Mouse (Mus musculus): Measurements from ENCODE around the gene Unc80.
"Not testable (repeated sequence)": the region's sequence is repeated elsewhere in the genome, so short reads cannot be mapped to it uniquely, and the experiment has no call there.

Unc80 gene

DNA sequence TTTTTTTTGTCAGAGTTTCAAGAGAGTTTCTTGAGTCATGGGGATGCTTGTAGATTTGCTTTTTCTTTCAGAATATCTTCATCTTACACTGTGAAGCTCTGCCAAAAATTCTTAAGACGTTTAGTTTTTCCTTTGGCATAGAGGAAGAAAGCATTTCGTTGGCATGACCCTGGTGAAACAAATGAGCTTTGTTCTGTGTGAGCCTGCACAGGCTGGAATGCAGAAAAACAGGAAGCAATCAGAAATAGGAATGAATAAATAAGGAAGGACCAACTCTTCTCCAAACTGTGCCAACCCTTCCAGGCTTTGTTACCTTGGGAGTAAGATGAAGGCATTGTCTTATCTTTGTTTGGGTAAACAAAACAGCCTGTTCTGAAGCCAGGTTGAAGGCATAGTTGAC is 149.0 kb downstream of the Unc80 start:
- DNase-seq (ENCODE audit: low read depth, low spot score): no peak

DNA sequence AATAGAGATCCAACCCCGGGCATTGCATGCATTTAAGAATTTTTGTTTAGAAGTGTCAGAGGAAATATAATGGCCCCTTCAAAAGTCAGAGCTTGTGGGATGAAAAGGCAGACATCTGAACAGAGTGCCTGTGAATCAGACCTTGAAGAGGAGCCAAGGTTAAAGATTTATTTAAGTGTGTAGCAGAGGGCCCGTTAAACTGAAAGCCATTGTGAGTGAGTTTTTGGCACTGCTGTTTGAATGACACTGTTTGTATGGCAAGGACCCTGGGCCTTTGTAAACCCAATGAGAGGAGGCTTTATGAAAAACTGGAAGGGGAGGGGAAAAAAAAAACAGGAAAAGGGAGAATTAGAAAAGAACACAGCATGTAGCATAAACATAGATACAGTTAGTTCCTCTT is 170.0 kb downstream of the Unc80 start:
- DNase-seq (ENCODE audit: low read depth, low spot score): peak; percentile 18

- DNase-seq (ENCODE audit: low read depth, low spot score): no peak
Measured at GRCm38 (mm10) chr1:66646894-66647293, 178.7 kb downstream of the Unc80 start.

GRCm38 (mm10) chr1:66649568-66649967 is 181.4 kb downstream of the Unc80 start:
- no peak for DNase-seq (ENCODE audit: low read depth, low spot score)

DNA sequence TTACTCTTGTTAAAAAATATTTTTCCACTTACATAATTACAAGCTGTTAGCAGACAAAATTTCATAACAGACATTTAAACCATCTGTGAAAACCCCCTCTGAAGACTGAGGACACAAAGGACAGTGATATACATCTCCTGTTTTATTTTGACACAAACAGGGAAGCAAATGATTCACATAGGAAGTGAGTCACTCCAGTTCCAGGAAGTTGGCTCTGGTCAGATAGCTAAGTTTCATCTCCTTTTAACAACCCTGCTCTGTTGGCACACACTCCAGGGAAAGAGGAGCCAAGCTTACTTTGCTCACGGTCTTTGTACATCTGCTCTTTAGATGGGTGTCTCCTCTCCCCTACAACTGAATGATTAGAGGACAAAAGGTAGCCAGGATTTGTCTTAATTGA is 181.8 kb downstream of the Unc80 start:
- no peak for DNase-seq (ENCODE audit: low read depth, low spot score)

- peak; percentile 20 for DNase-seq (ENCODE audit: low read depth, low spot score)
Measured at GRCm38 (mm10) chr1:66655119-66655746, 187.1 kb downstream of the Unc80 start.

DNA sequence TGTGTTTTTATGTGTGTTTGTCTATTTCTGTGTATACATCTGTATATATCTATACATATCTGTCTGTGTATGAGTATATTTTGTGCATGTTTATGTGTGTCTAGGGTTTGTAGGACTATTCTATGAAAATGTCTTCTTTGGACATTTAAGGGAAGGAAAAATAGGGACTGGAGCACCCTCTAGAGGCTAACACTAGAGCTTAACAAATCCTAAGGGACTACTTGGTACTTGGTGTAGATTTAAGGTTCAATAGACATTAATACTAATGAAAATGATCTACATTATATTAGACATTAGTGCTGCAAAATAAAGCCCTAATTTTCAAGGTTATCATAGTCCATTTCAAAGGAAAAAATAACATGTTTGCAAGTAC is 187.6 kb downstream of the Unc80 start:
- peak; percentile 55 for DNase-seq (ENCODE audit: low read depth, low spot score)

DNA sequence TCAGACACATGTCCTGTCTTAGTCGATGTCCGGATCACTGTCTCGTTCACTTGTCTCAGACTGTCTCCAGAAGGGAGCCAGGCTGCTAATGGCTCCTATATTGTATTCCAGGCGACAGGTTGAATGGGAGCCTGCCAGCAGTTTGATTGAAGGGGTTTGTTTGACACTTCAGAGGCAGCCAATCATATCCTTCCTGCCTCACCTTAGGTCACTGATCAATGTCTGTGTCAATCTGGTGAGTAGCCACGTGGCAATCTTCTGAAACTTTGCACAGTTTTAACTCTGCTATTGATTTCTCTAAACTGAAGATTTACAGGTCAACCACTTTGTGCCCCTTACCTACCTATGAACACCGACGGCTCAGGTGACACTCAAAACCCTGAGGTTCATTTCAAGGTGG is 203.3 kb downstream of the Unc80 start:
- DNase-seq (ENCODE audit: low read depth, low spot score): no peak

GRCm38 (mm10) chr1:66672812-66673211 is 204.6 kb downstream of the Unc80 start:
- no peak for DNase-seq (ENCODE audit: low read depth, low spot score)

GRCm38 (mm10) chr1:66677928-66678327 is 209.8 kb downstream of the Unc80 start:
- DNase-seq (ENCODE audit: low read depth, low spot score): no peak

GRCm38 (mm10) chr1:66678662-66679061 is 210.5 kb downstream of the Unc80 start:
- no peak for DNase-seq (ENCODE audit: low read depth, low spot score)

- DNase-seq (ENCODE audit: low read depth, low spot score): no peak
Measured at GRCm38 (mm10) chr1:66682974-66683373, 214.8 kb downstream of the Unc80 start.

DNA sequence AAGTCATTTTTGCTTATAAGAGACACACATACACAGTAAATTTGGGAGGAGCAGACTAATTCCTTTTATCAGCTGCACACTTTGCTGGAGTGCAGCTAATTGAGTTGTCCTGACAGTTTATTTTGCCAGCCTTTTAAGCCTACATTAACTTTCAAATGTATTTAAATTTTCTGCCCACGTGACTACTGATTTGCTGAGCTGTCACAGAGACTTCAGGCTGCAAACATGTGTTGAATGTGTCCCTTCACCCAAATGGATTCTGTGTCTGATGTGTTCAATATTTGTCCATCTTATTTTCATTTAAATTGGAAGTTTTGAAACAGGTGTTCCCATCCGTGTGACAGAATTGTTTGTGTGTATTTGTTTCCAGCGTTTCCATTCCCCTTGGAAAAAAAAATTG is 223.6 kb downstream of the Unc80 start:
- no peak for DNase-seq (ENCODE audit: low read depth, low spot score)

DNA sequence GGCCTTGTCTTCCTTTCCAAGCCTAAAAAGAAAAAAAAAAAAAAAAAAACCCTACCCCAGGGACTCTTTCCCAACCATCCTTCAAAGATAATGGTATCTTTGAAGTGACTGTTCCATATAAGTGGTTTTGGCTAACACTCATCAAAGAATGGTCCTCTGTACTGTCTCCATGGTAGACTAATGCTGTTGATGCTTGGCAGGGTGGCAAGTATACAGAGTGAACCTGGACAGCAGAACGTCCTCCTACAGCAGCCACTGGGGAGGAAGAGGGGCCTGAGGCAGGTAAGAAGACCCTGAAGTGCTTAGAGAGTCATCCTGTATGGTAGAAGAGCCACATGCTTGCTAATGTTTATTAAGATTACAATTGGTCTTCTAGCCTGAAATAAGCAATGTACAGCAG is 224.1 kb downstream of the Unc80 start:
- DNase-seq (ENCODE audit: low read depth, low spot score): no peak

DNA sequence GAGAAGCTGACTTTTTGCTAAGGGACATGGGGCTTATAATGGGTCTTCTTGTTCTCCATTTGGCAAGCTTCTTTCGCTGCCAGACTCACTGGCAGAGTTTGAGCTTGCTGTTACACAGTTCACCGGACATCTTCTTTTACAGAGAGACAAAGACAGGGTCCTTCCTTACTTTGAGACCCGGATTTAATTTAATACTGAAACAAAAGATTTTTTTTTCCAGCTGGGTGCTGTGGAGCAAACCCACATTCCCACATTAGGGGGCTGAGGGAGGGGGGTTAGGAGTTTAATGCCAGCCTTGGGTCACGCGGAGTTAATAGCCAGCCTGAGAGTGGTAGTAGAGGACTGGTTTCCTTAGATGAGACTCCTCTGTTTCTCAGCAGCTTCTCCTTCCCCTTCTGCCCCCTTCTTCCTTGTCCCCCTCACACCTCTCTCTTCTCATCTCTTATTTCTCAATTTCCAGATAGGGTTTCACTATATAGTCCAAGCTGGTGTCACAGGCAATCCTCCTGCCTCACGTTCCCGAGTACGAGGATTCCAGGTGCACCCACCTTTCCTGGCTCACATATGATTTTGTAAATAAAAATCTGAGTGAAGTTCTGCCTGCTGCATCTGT is 224.7 kb downstream of the Unc80 start:
- DNase-seq (ENCODE audit: low read depth, low spot score): no peak

DNA sequence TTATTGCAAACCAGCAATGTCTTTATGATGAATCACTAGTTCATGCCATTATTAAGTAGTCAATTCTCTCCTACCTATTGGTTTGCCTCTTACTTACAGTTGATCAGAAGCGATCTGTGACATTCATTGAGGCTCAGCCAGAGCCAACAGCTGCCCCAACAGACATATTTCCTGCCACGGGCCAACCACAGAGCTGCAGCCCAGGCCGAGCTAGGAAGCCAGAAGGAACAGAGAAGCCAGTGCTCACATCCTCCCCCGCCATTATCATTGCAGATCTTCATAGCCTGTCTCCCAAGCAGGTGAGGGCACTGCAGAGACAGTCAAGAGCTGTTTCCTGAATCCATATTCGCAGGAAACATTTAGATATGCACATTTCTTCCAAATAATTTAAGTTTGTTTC is 226.1 kb downstream of the Unc80 start:
- DNase-seq (ENCODE audit: low read depth, low spot score): no peak

- DNase-seq (ENCODE audit: low read depth, low spot score): no peak
Measured at GRCm38 (mm10) chr1:66695296-66695695, 227.1 kb downstream of the Unc80 start.

DNA sequence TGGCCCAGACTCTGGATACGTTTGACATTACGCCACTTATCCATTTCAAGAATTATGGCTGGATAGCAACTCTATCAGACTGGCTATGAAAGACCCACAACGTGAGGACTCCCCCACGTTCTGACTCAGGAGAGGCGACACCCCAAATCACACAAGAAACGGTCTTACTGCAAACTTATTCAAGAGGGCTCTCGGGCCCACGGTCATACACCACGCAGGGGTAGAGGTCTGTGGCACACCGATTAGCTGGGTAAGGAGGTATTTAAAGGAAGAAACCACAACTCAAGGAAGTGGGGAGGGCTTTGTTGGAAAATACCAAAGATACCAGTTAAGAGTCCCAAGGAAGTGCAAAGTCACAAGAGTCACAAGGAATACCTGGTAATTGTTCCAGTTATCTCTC is 231.5 kb downstream of the Unc80 start:
- not testable (repeated sequence) for DNase-seq (ENCODE audit: low read depth, low spot score)

DNA sequence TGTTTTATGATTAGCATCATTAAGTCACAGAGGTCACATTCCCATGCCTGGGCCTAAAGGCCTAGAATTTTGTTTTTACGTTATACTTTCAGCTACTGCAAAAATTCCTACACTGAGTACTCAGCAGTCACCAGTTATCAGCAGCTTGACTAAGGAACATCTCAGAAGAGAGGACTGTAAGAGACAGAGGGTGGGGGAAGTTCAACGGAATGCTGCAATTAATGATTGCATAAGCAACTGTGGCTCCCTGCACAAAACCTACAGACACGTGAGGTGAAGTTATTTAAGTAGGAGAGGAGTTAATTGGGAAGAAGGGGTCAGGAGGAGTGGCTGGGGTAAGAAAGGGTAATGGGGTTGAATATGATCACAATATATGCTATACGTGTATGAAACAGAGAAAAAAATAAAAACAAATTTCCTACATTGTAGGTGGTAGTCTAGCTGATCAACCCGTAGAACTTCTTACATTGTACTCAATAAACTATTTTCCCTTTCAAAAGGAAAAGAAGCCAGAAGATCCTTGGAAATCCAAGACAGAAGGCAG is 232.1 kb downstream of the Unc80 start:
- DNase-seq (ENCODE audit: low read depth, low spot score): no peak

DNA sequence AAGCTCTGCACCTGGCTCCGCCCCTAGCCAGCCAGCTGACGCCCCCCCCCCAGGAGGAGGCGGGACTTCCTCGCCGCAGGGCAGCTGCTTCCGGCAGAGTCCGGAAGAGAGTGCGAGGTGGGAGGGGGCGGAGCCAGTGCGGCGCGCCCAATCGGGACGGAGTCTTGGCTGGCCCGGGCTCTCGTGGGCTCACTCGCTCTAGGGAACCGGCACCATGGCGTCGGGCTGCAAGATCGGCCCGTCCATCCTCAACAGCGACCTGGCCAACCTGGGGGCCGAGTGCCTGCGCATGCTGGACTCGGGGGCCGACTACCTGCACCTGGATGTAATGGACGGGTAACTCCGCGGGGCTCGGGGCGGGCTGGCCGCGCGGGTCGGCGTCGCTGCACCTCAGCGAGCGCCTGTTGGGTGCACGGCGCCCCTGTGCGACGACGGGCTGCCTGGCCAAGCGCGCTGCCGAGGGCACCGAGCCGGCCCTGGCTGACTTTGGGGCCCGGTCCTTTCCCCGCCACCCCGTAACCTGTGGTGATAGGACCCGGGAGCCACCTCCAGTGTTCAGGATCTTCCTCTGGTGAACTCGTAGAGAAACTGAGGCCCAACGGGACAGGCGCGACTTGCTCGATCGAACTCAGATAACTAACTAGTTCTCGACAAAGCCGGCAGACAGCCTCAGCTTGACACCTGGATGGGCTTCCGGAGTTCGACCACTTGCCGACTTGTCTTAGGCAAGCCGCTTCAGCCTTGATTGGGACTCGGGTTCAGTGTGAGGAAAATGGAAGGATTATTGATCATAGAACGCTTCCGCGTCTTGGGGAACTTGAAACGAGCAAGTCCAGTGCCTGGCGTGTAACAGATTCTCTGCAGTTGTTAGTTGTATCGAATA is 232.8 kb downstream of the Unc80 start, which contains the start of gene Rpe:
TSS of gene Rpe (plus strand) at position 139 of the 883 bp plus-strand sequence.
- DNase-seq (ENCODE audit: low read depth, low spot score): peak; percentile 83

DNA sequence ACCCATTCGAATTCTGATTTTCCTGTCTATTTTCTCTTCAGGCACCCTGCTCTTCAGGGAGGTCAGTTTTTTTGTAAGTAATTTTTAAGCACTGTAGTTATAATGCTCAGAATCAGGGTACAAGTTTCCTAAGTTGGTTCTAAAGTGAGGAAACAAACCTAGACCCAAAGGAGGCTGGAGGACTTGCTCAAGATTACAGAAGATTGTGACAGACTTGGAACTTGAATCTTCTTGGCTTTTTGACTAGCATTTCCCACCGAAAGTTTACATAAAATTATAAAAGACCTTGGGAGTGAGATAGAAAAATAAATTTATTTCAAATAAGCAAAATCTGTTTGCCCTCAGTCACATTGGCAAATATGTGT is 233.4 kb downstream of the Unc80 start:
- no peak for DNase-seq (ENCODE audit: low read depth, low spot score)

DNA sequence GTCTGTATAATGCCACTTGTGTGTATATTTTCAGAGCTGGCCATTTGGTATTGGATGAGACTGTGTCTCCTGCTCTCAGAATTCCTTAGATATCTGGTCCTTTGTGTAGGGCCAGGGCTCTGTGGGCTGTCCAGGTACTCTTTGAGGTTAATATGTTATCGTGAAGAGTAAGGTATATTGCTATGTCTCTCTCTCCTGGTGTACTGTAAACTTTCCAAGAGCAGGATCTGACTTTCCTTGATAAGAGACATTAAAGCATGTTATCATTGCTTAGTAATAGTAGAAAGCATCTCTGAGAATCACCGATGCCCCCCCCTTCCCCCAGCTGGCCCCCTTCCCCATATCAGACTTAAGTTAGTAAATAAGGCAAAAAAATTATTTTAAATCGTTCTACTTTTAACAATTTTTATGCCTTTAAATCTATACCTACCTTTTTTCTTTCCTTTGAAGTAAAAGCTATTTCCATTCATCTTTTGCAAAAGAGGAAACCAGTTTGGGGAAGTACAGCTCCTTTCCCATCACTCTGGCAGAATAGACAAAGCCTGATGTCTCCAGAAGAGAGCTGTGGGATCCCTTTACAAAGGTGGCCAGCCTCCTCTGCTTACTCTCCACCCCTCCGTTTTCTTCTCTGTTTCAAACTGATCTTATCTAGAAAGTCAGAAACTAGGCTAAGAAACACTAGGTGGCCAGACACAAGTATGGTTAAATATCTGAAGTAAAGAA is 234.6 kb downstream of the Unc80 start:
- no peak for DNase-seq (ENCODE audit: low read depth, low spot score)
